Mouse (Mus musculus) kidney, embryonic 14.5 days (tissue): ENCODE data around the gene Slc35d3. TPM values are rescaled to one million over a fixed set of nuclear protein-coding genes. Genes with fewer than 3 reads are reported as not detected.

Source experiments
- ATAC-seq: fragments of 200-750 bp; cut with Nextera tagmentation; 2 replicates; pipeline ENCODE4 v1.8.0; 2017; ENCODE audit warnings: moderate number of reproducible peaks, mild to moderate bottlenecking, moderate TSS enrichment, moderate library complexity; ENCODE audit not compliant: low FRiP score, low TSS enrichment
- H3K27ac ChIP-seq: fragments of 300-500 bp; sonication (generic); 2 replicates; pipeline ENCODE4 v1.5.1; 2014; ENCODE audit warnings: low read depth, mild to moderate bottlenecking, low read length, moderate library complexity, mixed read lengths
- H3K27me3 ChIP-seq: fragments of 300-500 bp; sonication (generic); 2 replicates; pipeline ENCODE4 v1.6.1; 2014; ENCODE audit warnings: mild to moderate bottlenecking, low read length; ENCODE audit not compliant: control insufficient read depth, insufficient read depth
- H3K36me3 ChIP-seq: fragments of 300-500 bp; sonication (generic); 2 replicates; pipeline ENCODE4 v1.6.1; 2014; ENCODE audit warnings: low read length, mixed read lengths; ENCODE audit not compliant: control insufficient read depth, insufficient read depth
- H3K4me1 ChIP-seq: fragments of 300-500 bp; sonication (generic); 2 replicates; pipeline ENCODE4 v1.6.1; 2014; ENCODE audit warnings: low read length, mixed read lengths; ENCODE audit not compliant: control insufficient read depth, insufficient read depth
- H3K4me2 ChIP-seq: fragments of 300-500 bp; sonication (generic); replicated peaks from 2 replicates; pipeline ENCODE4 v1.6.1; 2014; ENCODE audit warnings: low read depth, mild to moderate bottlenecking, low read length
- H3K4me3 ChIP-seq: fragments of 300-500 bp; sonication (generic); 2 replicates; pipeline ENCODE4 v1.5.1; 2014; ENCODE audit warnings: mild to moderate bottlenecking, low read length
- H3K9ac ChIP-seq: fragments of 300-500 bp; sonication (generic); 2 replicates; pipeline ENCODE4 v1.6.1; 2014; ENCODE audit warnings: low read depth, mild to moderate bottlenecking, low read length, moderate library complexity
- H3K9me3 ChIP-seq: fragments of 300-500 bp; sonication (generic); 2 replicates; pipeline ENCODE4 v1.6.1; 2016; ENCODE audit warnings: low read length; ENCODE audit not compliant: control insufficient read depth
- WGBS: fragments of 180-500 bp; shearing (Covaris S2); extraction: QIAGEN DNeasy Blood & Tissue Kit; methylation state at CpG from one replicate; pipeline ENCODE4 v1.1.7; 2014; 5-methylcytosine and 5-hydroxymethylcytosine counted together
- polyA plus RNA-seq: library from polyadenylated mRNA; unstranded; fragments of >200 nt; fragmentation: Nextera tagmentation; extraction: Ambion mirVana; gene quantifications from 2 replicates; pipeline ENCODE4 v1.2.1, GENCODE M21; 2014

Slc35d3 gene
- polyA plus RNA-seq, 1 experiment from 2014 or later = 0.08 TPM

GRCm38 (mm10) chr10:19815371-19815770 is 35.9 kb downstream of the Slc35d3 start:
- no peak for ATAC-seq
- H3K27me3 ChIP-seq = no peaks in the 10 kb centered on the region
- H3K9me3 ChIP-seq = no peaks in the 10 kb centered on the region
- H3K4me1 ChIP-seq = no peaks in the 10 kb centered on the region
- H3K4me3 ChIP-seq = no peak overlapping the region
- no peak overlapping the region for H3K9ac ChIP-seq
- 31% methylated on average over 8 of the region's 8 CpGs for WGBS
- no peaks in the 10 kb centered on the region for H3K36me3 ChIP-seq
- no peak overlapping the region for H3K27ac ChIP-seq
- H3K4me2 ChIP-seq = no peak overlapping the region

DNA sequence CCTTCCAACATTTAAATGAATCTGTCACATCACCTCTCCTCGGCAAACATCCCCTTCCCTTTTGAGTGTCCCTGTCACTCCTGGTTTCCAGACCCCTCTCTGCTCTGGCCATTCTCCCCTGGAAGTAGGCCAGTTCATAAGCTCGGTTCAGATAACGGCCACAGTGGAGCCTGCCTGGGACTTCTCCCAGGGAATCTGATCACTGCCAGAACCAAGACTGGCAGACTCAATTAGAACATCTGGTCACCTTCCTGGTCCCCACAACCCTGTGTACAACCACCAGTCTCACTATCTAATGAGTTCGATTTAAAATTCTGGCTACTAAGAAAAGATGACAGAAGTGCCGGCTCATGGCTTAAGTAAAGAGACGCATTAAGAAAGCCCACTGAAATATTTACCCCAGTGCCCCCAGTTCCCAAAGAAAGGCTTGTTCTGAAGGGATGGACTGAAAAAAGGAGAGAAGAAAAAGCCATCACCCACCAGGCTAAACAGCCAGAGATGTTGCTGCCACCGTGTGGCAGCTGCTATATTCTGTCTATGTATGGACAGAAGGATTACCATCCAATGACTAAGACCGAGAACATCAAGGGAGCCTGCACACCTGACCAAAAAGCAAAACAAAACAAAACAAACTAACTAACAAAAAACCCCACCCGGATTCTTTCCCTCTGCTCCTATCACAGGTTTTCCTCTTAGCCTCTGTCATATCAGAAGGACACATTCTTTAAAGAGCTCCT is 39.7 kb downstream of the Slc35d3 start:
- no peaks in the 10 kb centered on the region for H3K36me3 ChIP-seq
- no peak overlapping the region for H3K9ac ChIP-seq
- no peaks in the 10 kb centered on the region for H3K9me3 ChIP-seq
- no peak overlapping the region for H3K4me3 ChIP-seq
- H3K27me3 ChIP-seq = no peaks in the 10 kb centered on the region
- no peak; the same call in 1 of the 2 replicates for ATAC-seq
- no peak overlapping the region for H3K27ac ChIP-seq
- no peaks in the 10 kb centered on the region for H3K4me1 ChIP-seq
- H3K4me2 ChIP-seq = no peak overlapping the region
- WGBS = 63% methylated on average over 9 of the region's 9 CpGs

GRCm38 (mm10) chr10:19804763-19805162 is 46.5 kb downstream of the Slc35d3 start:
- H3K9me3 ChIP-seq = no peaks in the 10 kb centered on the region
- no peaks in the 10 kb centered on the region for H3K36me3 ChIP-seq
- H3K4me1 ChIP-seq = no peaks in the 10 kb centered on the region
- WGBS = 82% methylated on average over 7 of the region's 7 CpGs
- H3K27me3 ChIP-seq = no peaks in the 10 kb centered on the region
- ATAC-seq = no peak
- H3K4me2 ChIP-seq = no peak overlapping the region
- no peak overlapping the region for H3K9ac ChIP-seq
- no peak overlapping the region for H3K27ac ChIP-seq
- no peak overlapping the region for H3K4me3 ChIP-seq

DNA sequence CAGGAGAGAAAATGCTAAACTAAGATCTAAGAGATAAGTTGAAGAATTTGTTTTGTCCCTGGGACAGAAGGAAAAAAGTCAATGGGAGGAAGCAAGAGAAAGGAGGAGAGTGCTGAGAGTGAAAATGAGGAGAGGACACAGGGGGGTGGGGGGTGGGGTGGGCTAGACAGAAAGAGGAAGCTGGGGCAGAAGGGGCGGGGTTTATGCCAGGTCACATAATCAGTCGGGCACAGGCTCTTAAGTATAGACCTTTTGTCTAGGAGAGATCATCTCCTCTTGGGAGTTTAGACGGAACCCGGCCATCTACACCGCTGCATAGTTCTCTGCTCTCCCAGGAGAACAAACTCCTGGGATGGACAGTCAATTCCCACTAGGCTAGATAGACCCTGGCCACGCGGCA is 48.3 kb downstream of the Slc35d3 start:
- no peak for ATAC-seq

More for the DNA sequence above, 48.3 kb downstream of the Slc35d3 start:
- Histone ChIP-seq H3K9ac (no peak overlapping the region), H3K4me2 (no peak overlapping the region), H3K9me3 (no peaks in the 10 kb centered on the region), H3K27me3 (no peaks in the 10 kb centered on the region), H3K4me3 (no peak overlapping the region), H3K27ac (no peak overlapping the region), H3K4me1 (no peaks in the 10 kb centered on the region), H3K36me3 (no peaks in the 10 kb centered on the region)
- 86% methylated on average over 7 of the region's 7 CpGs for WGBS

Other genes starting within 250 kb of the Slc35d3 start
- not detected in 2 replicates for gene Il22ra2, start 229.5 kb downstream of the Slc35d3 start, polyA plus RNA-seq
- not detected in 2 replicates for gene Il20ra, start 138.9 kb downstream of the Slc35d3 start, polyA plus RNA-seq
- gene Pex7, start 56.2 kb upstream of the Slc35d3 start, polyA plus RNA-seq = 36.1 and 45.4 TPM in 2 replicates
- gene Map3k5, start 83.0 kb upstream of the Slc35d3 start, polyA plus RNA-seq = 2.2 and 4.0 TPM in 2 replicates